Mouse (Mus musculus) testis, adult 2 months (tissue): ENCODE data around the gene Htt.

ENCODE experiments used
- CTCF ChIP-seq: fragments of 200-500 bp; IDR thresholded peaks from 2 replicates; pipeline ENCODE4 v1.5.1; 2012; ENCODE audit warnings: low read depth, mild to moderate bottlenecking, inconsistent platforms, low read length, moderate library complexity; ENCODE audit not compliant: control insufficient read depth, insufficient read depth, insufficient replicate concordance
- POLR2A ChIP-seq: fragments of 200-500 bp; IDR thresholded peaks from 2 replicates; pipeline ENCODE4 v1.6.1; 2012; ENCODE audit warnings: low read depth, mild to moderate bottlenecking, inconsistent platforms, low read length, moderate library complexity; ENCODE audit not compliant: control insufficient read depth

- TF ChIP-seq POLR2A (no peak), CTCF (no peak)
Observed at GRCm38 (mm10) chr5:34714816-34715215, 46.7 kb upstream of the Htt start.
